Mouse (Mus musculus): ENCODE results near the gene Mtfr1l. TPM values are rescaled to one million over a fixed set of nuclear protein-coding genes. Genes with fewer than 3 reads are reported as not detected.

The Mtfr1l gene
- polyA plus RNA-seq, 1 experiment from 2014 or later = 45.6 TPM

- no peaks in the 10 kb centered on the region for H3K36me3 ChIP-seq (ENCODE audit: inconsistent target)
- H3K4me3 ChIP-seq (ENCODE audit: inconsistent target) = no peak overlapping the region
- 21% methylated on average over 6 of the region's 6 CpGs for WGBS (ENCODE audit: missing documents)
- H3K79me2 ChIP-seq (ENCODE audit: inconsistent target) = no peaks in the 10 kb centered on the region
- H3K27ac ChIP-seq = no peak overlapping the region
Measured at GRCm38 (mm10) chr4:134480864-134481263, 54.3 kb downstream of the Mtfr1l start.

- no peaks in the 10 kb centered on the region for H3K79me2 ChIP-seq (ENCODE audit: inconsistent target)
- WGBS (ENCODE audit: missing documents) = 96% methylated on average over 4 of the region's 4 CpGs
- no peaks in the 10 kb centered on the region for H3K36me3 ChIP-seq (ENCODE audit: inconsistent target)
- H3K27ac ChIP-seq = no peak overlapping the region
- H3K4me3 ChIP-seq (ENCODE audit: inconsistent target) = no peak overlapping the region
Measured at GRCm38 (mm10) chr4:134479839-134480238, 55.3 kb downstream of the Mtfr1l start.

GRCm38 (mm10) chr4:134478031-134478430, 57.2 kb downstream of the Mtfr1l start:
- 7% methylated on average over 9 of the region's 9 CpGs for WGBS (ENCODE audit: missing documents)
- H3K4me3 ChIP-seq (ENCODE audit: inconsistent target) = no peak overlapping the region
- no peaks in the 10 kb centered on the region for H3K79me2 ChIP-seq (ENCODE audit: inconsistent target)

GRCm38 (mm10) chr4:134476899-134477298, 58.3 kb downstream of the Mtfr1l start:
- Histone ChIP-seq H3K79me2 (ENCODE audit: inconsistent target) (no peaks in the 10 kb centered on the region), H3K27ac (no peak overlapping the region), H3K36me3 (ENCODE audit: inconsistent target) (peaks cover 6% of the 10 kb centered on the region; the same call in 1 of the 2 replicates), H3K4me3 (ENCODE audit: inconsistent target) (no peak overlapping the region)
- WGBS (ENCODE audit: missing documents) = 88% methylated on average over 8 of the region's 8 CpGs

More at GRCm38 (mm10) chr4:134478031-134478430, 57.2 kb downstream of the Mtfr1l start:
- H3K36me3 ChIP-seq (ENCODE audit: inconsistent target) = peaks cover 6% of the 10 kb centered on the region; the same call in 1 of the 2 replicates
- H3K27ac ChIP-seq = no peak overlapping the region

Other genes starting within 250 kb of the Mtfr1l start
- 8.8 to 8.9 TPM (median 8.9 TPM) in 3 replicates for gene Pdik1l, start 247.5 kb downstream of the Mtfr1l start, polyA plus RNA-seq (2018)
- not detected in 3 replicates for gene Trim63, start 220.3 kb downstream of the Mtfr1l start, polyA plus RNA-seq (2018)
- not detected in 3 replicates for gene Slc30a2, start 192.2 kb downstream of the Mtfr1l start, polyA plus RNA-seq (2018)
- gene Extl1, start 151.5 kb downstream of the Mtfr1l start, polyA plus RNA-seq (2018) = 0.03 TPM in 1 of 3 replicates, not detected in the others
- 5.0 to 14.1 TPM (median 9.5 TPM) in 3 replicates for gene Pafah2, start 139.1 kb downstream of the Mtfr1l start, polyA plus RNA-seq (2018)
- 41.9 to 100 TPM (median 93.4 TPM) in 3 replicates for gene Stmn1, start 67.1 kb downstream of the Mtfr1l start, polyA plus RNA-seq (2018)
- gene Paqr7, start 38.7 kb downstream of the Mtfr1l start, polyA plus RNA-seq (2018) = 19.1 to 34.9 TPM (median 31.0 TPM) in 3 replicates
- gene Aunip, start 24.4 kb downstream of the Mtfr1l start, polyA plus RNA-seq (2018) = 0.18 to 6.2 TPM (median 1.8 TPM) in 3 replicates
- 33.9 to 45.7 TPM (median 42.5 TPM) in 3 replicates for gene Selenon, start 16.8 kb upstream of the Mtfr1l start, polyA plus RNA-seq (2018)
- gene Man1c1, start 168.9 kb upstream of the Mtfr1l start, polyA plus RNA-seq (2018) = 82.3 to 124 TPM (median 103 TPM) in 3 replicates
- 34.2 to 76.5 TPM (median 43.1 TPM) in 3 replicates for gene Ldlrap1, start 232.6 kb upstream of the Mtfr1l start, polyA plus RNA-seq (2018)